Mouse (Mus musculus) 3134 (cell line): Measurements from ENCODE around the gene Tas2r144.

Source experiments
- DNase-seq: peaks from one replicate; pipeline ENCODE4 v3.0.0-alpha.2; 2011; ENCODE audit warnings: low spot score; ENCODE audit not compliant: insufficient read length; ENCODE audit errors: extremely low read depth

The Tas2r144 gene

DNA sequence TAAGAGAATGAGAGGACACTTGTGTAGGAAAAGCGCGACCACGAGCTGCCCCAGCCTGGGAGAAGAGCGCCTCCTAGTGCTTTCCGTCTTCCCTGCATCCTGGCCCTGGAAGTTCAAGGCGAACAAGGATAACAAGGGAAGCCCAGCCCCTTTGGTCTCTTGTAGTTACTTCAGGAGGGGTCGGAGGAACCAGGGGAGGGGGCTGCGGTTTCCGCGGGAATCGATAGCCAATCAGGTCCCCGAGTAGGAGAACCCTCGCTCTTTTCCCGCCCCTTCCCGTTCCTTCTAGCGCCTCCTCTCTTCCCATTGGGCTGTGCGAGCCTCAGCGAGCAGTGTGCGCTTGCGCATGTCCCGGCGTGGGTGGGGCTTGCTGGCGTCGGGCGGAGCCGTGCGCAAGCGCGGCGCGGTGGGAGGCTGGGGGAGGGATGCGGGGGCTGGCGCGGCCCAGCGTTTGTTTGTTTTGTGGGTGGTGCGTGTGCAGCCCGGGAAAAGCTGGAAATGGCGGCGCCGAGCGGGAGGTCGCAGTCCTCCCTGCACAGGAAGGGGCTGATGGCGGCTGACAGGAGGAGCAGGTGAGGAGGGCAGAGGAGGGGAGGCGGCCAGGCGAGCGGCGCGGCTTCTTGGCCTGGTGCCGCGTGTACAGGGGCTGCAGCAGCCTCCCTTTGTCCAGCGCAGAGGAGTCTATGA lies 49.6 kb downstream of the Tas2r144 start, which contains the start of gene Casp2:
Gene Casp2, plus strand, starts transcription at position 360 of the 687 bp plus-strand sequence.
- DNase-seq = peak; percentile 95
